In the genomic region with DNA sequence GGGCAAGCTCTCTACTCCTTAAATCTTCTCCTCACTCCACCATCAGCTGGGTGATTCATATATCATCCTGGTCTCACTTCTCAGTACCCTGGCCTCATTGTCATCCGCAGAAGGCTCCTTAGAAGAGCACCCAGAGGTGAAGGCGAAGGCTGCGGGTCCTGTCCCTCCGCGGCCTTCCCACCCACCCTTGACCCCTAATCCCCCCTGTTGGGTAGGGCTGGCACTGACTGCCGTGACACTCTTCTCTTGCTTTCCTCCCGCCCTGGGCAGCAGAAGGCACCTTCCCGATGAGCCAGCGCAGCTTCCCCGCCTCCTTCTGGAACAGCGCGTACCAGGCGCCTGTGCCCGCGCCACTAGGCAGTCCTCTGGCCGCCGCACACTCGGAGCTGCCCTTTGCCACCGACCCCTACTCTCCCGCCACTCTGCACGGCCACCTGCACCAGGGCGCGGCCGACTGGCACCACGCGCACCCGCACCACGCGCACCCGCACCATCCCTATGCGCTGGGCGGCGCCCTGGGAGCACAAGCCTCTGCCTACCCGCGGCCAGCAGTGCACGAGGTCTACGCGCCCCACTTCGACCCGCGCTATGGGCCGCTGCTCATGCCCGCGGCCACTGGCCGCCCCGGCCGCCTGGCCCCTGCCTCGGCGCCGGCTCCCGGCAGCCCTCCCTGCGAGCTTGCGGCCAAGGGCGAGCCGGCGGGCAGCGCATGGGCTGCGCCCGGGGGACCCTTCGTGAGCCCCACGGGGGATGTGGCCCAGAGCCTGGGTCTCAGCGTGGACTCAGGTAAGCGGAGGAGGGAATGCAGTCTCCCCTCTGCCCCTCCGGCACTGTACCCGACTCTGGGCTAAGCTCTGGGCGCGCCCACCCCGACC, we compare ENCODE assay signal across 8 mouse cellular contexts. TPM values are rescaled to one million over a fixed set of nuclear protein-coding genes. Genes with fewer than 3 reads are reported as not detected.
A peak's percentile ranks its signal among the peaks of the same experiment; 100 is the strongest.
DNase-seq lines count a peak whose midpoint lies in the region; ATAC-seq lines count a peak whose summit lies in the region.

No protein-coding gene starts in this region.

- no peaks in the 10 kb centered on the region for H3K36me3 ChIP-seq in kidney, embryonic 16.5 days (ENCODE audit: insufficient read depth, low read length)
- H3K36me3 ChIP-seq in embryonic facial prominence, embryonic 10.5 days (replicated peaks): no peaks in the 10 kb centered on the region
- H3K36me3 ChIP-seq in midbrain, embryonic 16.5 days (ENCODE audit: control insufficient read depth, insufficient read depth, low read length): no peaks in the 10 kb centered on the region

- peak overlapping the region; percentile 64 for H3K4me2 ChIP-seq in kidney, embryonic 16.5 days (replicated peaks; ENCODE audit: low read depth, low read length)
- peak overlapping the region; percentile 98 for H3K4me2 ChIP-seq in midbrain, embryonic 16.5 days (ENCODE audit: low read length)

- no peak for DNase-seq in kidney, adult 11 months
- DNase-seq in embryonic facial prominence, embryonic 10.5 days (ENCODE audit: low spot score): peak; percentile 61
- peak; percentile 10 for DNase-seq in heart, postnatal 4 days
- DNase-seq in urinary bladder, postnatal 25 days (ENCODE audit: low spot score): no peak
- DNase-seq in kidney, postnatal 25 days: no peak

- WGBS in kidney, embryonic 16.5 days: under 1% methylated on average over 68 of the region's 68 CpGs
- 1% methylated on average over 68 of the region's 68 CpGs for WGBS in embryonic facial prominence, embryonic 10.5 days
- WGBS in midbrain, embryonic 16.5 days: under 1% methylated on average over 64 of the region's 68 CpGs

- H3K27ac ChIP-seq in kidney, embryonic 16.5 days (ENCODE audit: low read length): no peak overlapping the region
- H3K27ac ChIP-seq in embryonic facial prominence, embryonic 10.5 days (replicated peaks): peak overlapping the region; percentile 31; the same call in 1 of the 2 replicates
- H3K27ac ChIP-seq in midbrain, embryonic 16.5 days (ENCODE audit: low read length): no peak overlapping the region

- H3K4me3 ChIP-seq in kidney, embryonic 16.5 days (ENCODE audit: low read length): peak overlapping the region; percentile 44
- peak overlapping the region; percentile 57 for H3K4me3 ChIP-seq in embryonic facial prominence, embryonic 10.5 days
- H3K4me3 ChIP-seq in midbrain, embryonic 16.5 days (ENCODE audit: low read depth, low read length): peak overlapping the region; percentile 53

- ATAC-seq in kidney, embryonic 16.5 days (ENCODE audit: low FRiP score, low TSS enrichment): peak; percentile 87
- ATAC-seq in midbrain, embryonic 16.5 days: peak; percentile 74
- no peak for ATAC-seq in erythroid progenitor cell, adult 5-6 weeks (replicated peaks; ENCODE audit: low FRiP score, poor library complexity, severe bottlenecking)

- peaks cover 94% of the 10 kb centered on the region for H3K27me3 ChIP-seq in kidney, embryonic 16.5 days (ENCODE audit: insufficient read depth, low read length)
- peaks cover 100% of the 10 kb centered on the region for H3K27me3 ChIP-seq in embryonic facial prominence, embryonic 10.5 days (replicated peaks; ENCODE audit: low read depth, poor library complexity, severe bottlenecking)
- peaks cover 60% of the 10 kb centered on the region for H3K27me3 ChIP-seq in midbrain, embryonic 16.5 days (ENCODE audit: control insufficient read depth, insufficient read depth, low read depth, low read length)

- H3K9me3 ChIP-seq in kidney, embryonic 16.5 days (ENCODE audit: low read length): no peaks in the 10 kb centered on the region
- H3K9me3 ChIP-seq in embryonic facial prominence, embryonic 10.5 days: no peaks in the 10 kb centered on the region
- H3K9me3 ChIP-seq in midbrain, embryonic 16.5 days (replicated peaks; ENCODE audit: control insufficient read depth, low read length, poor library complexity, severe bottlenecking): no peaks in the 10 kb centered on the region

- peaks cover 15% of the 10 kb centered on the region for H3K4me1 ChIP-seq in kidney, embryonic 16.5 days (ENCODE audit: insufficient read depth, low read length)
- H3K4me1 ChIP-seq in embryonic facial prominence, embryonic 10.5 days: peaks cover 23% of the 10 kb centered on the region
- H3K4me1 ChIP-seq in midbrain, embryonic 16.5 days (ENCODE audit: control insufficient read depth, insufficient read depth, low read length): peaks cover 20% of the 10 kb centered on the region

- H3K9ac ChIP-seq in kidney, embryonic 16.5 days (replicated peaks; ENCODE audit: low read length): 0 out of 2 replicates have a peak overlapping the region, but pooled peaks have one; percentile 22
- H3K9ac ChIP-seq in midbrain, embryonic 16.5 days (ENCODE audit: low read depth, low read length): peak overlapping the region; percentile 60

RNA-seq across cellular contexts. Expression of a gene that starts 5.1 kb away (rescaled TPM):
- 0.50 and 0.67 TPM in 2 replicates for polyA plus RNA-seq in kidney, embryonic 16.5 days (2015; fragmentation: Nextera tagmentation; extraction: Ambion mirVana)
- 10.1 and 12.8 TPM in 2 replicates for polyA plus RNA-seq in embryonic facial prominence, embryonic 10.5 days (2016; fragmentation: Nextera tagmentation; extraction: Ambion mirVana)
- total RNA-seq in heart, postnatal 4 days (2021): not detected
- 0.60 and 2.9 TPM in 2 replicates for polyA plus RNA-seq in midbrain, embryonic 16.5 days (2015; fragmentation: Nextera tagmentation; extraction: Ambion mirVana)
- not detected in 2 replicates for total RNA-seq in erythroid progenitor cell, adult 5-6 weeks (2015; ENCODE audit: low replicate concordance)
- total RNA-seq in erythroid progenitor cell, adult 5-6 weeks (2017; ENCODE audit: low replicate concordance): not detected in 2 replicates

Comparison
In these comparisons a context has a peak if more than half of its experiments do, and no peak if none do; other contexts are left out.
1. DNase-seq: peak in embryonic facial prominence, embryonic 10.5 days (single experiment) and heart, postnatal 4 days (single experiment); none in kidney, adult 11 months (single experiment), urinary bladder, postnatal 25 days (single experiment) and kidney, postnatal 25 days (0 of 2).
2. Peak in every context shown above with its lines, with median percentiles within 50 percentile points of each other: H3K4me3 ChIP-seq.